Mouse (Mus musculus): ENCODE measurements around the gene Nup188.

GRCm38 (mm10) chr2:30265767-30266253 is 20.4 kb upstream of the Nup188 start, which contains the start of gene Phyhd1:
- no peak for TF ChIP-seq CTCF (IDR thresholded peaks at IDR 0.05; ENCODE audit: extremely low read depth, insufficient read depth, low read length)
- TF ChIP-seq POLR2A (IDR thresholded peaks at IDR 0.05; ENCODE audit: extremely low read depth, insufficient read depth, low read length) = no peak
